Mouse (Mus musculus) kidney, embryonic 16.5 days (tissue): ENCODE measurements around the gene 2010300C02Rik. TPM values are rescaled to one million over a fixed set of nuclear protein-coding genes. Genes with fewer than 3 reads are reported as not detected.

Source experiments
- ATAC-seq: fragments of 200-750 bp; cut with Nextera tagmentation; 2 replicates; pipeline ENCODE4 v1.8.0; 2017; ENCODE audit warnings: moderate TSS enrichment; ENCODE audit not compliant: low FRiP score, low TSS enrichment
- H3K27ac ChIP-seq: fragments of 300-500 bp; sonication (generic); 2 replicates; pipeline ENCODE4 v1.5.1; 2014; ENCODE audit warnings: low read length
- H3K27me3 ChIP-seq: fragments of 300-500 bp; sonication (generic); 2 replicates; pipeline ENCODE4 v1.6.1; 2014; ENCODE audit warnings: low read length, control low read depth, mixed read lengths; ENCODE audit not compliant: insufficient read depth
- H3K36me3 ChIP-seq: fragments of 300-500 bp; sonication (generic); 2 replicates; pipeline ENCODE4 v1.6.1; 2014; ENCODE audit warnings: low read length, control low read depth, mixed read lengths; ENCODE audit not compliant: insufficient read depth
- H3K4me1 ChIP-seq: fragments of 300-500 bp; sonication (generic); 2 replicates; pipeline ENCODE4 v1.6.1; 2014; ENCODE audit warnings: low read length, control low read depth, mixed read lengths; ENCODE audit not compliant: insufficient read depth
- H3K4me2 ChIP-seq: fragments of 300-500 bp; sonication (generic); replicated peaks from 2 replicates; pipeline ENCODE4 v1.6.1; 2014; ENCODE audit warnings: low read depth, low read length
- H3K4me3 ChIP-seq: fragments of 300-500 bp; sonication (generic); 2 replicates; pipeline ENCODE4 v1.5.1; 2014; ENCODE audit warnings: mild to moderate bottlenecking, low read length
- H3K9ac ChIP-seq: fragments of 300-500 bp; sonication (generic); replicated peaks from 2 replicates; pipeline ENCODE4 v1.6.1; 2014; ENCODE audit warnings: low read length
- H3K9me3 ChIP-seq: fragments of 300-500 bp; sonication (generic); 2 replicates; pipeline ENCODE4 v1.6.1; 2016; ENCODE audit warnings: low read length, control low read depth
- WGBS: fragments of 180-500 bp; shearing (Covaris S2); extraction: QIAGEN DNeasy Blood & Tissue Kit; methylation state at CpG from one replicate; pipeline ENCODE4 v1.1.7; 2014; 5-methylcytosine and 5-hydroxymethylcytosine counted together
- polyA plus RNA-seq: library from polyadenylated mRNA; unstranded; fragments of >200 nt; fragmentation: Nextera tagmentation; extraction: Ambion mirVana; gene quantifications from 2 replicates; pipeline ENCODE4 v1.2.1, GENCODE M21; 2015

2010300C02Rik gene
- 2.4 and 2.6 TPM in 2 replicates for polyA plus RNA-seq

DNA sequence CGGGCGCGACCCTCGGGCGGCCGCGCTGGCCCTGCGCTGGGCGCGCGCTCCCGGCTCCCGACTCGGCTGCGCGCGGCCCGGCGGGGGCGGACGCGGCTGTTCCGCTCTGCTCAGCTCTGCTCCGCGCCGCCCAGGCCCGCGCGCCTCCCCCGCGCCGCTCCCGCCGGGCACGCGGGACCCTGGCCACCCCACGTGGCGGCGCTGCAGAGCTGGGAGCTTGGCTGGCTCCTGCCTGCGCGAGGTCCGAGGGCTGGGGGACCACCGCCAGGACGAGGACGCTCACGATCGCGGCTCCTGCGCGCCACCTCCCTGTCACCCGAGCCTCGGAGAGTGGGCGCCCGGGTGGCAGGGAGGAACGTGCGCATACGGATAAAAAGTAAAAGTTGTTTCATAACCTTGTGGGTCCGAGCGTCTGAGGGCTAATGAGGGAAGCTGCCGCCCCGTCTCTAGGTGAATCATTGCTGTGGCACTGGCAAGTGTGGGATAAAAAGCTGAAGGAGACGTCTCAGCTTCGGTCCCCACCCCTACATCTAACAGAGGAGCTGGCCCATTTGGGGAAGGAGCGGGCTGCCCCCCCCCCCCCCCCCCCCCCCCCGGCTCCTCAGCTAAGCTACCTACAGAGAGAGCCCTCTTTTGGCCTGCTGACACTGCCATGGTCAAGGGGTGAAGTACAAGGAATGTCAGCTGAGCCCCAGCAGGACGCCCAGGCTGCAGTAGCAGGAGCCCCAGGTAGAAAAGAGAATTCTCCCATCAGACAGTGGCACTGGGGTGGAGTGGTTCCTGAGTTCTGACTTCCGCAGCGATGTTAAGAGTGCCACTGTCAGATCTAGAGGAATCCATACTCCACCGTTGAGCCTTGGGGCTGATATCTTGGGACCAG is at the start of gene 2010300C02Rik:
Gene 2010300C02Rik (minus strand): TSS at position 325 of the 880 bp plus-strand sequence.
- H3K4me2 ChIP-seq = peak within 1 kb of the TSS; percentile 94
- peak within 1 kb of the TSS; percentile 62 for H3K4me3 ChIP-seq
- peak within 1 kb of the TSS; percentile 68 for H3K9ac ChIP-seq
- H3K4me1 ChIP-seq = peaks cover 10% of the 10 kb centered on the region; the same call in 1 of the 2 replicates
- no peaks in the 10 kb centered on the region for H3K36me3 ChIP-seq
- peaks cover 18% of the 10 kb centered on the region; the same call in 1 of the 2 replicates for H3K27me3 ChIP-seq
- WGBS = 1% methylated on average over 45 of the region's 69 CpGs
- ATAC-seq = peak; percentile 92
- H3K27ac ChIP-seq = 0 out of 2 replicates have a peak within 1 kb of the TSS, but pooled peaks have one; percentile 34
- no peaks in the 10 kb centered on the region for H3K9me3 ChIP-seq

DNA sequence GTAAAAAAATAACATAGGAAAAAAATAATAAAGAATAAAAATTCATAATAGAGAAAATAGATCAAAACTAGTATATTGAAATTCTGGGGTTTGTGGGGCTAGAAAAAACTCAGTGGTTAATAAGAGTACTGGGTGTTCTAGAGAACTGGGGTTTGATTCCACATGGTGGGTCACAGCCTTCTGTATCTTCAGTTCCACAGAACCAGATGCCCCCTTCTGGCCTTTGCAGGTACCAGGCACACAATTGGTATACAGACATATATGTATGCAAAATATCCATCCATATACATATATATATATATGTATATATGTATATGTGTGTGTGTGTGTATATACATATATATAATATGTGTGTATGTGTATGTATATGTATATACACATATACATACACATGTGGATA is 39.5 kb upstream of the 2010300C02Rik start:
- no peaks in the 10 kb centered on the region for H3K36me3 ChIP-seq
- H3K4me1 ChIP-seq = no peaks in the 10 kb centered on the region
- ATAC-seq = no peak
- H3K27ac ChIP-seq = no peak overlapping the region
- H3K9me3 ChIP-seq = no peaks in the 10 kb centered on the region
- no peaks in the 10 kb centered on the region for H3K27me3 ChIP-seq
- no peak overlapping the region for H3K9ac ChIP-seq
- no peak overlapping the region for H3K4me2 ChIP-seq
- no peak overlapping the region for H3K4me3 ChIP-seq

DNA sequence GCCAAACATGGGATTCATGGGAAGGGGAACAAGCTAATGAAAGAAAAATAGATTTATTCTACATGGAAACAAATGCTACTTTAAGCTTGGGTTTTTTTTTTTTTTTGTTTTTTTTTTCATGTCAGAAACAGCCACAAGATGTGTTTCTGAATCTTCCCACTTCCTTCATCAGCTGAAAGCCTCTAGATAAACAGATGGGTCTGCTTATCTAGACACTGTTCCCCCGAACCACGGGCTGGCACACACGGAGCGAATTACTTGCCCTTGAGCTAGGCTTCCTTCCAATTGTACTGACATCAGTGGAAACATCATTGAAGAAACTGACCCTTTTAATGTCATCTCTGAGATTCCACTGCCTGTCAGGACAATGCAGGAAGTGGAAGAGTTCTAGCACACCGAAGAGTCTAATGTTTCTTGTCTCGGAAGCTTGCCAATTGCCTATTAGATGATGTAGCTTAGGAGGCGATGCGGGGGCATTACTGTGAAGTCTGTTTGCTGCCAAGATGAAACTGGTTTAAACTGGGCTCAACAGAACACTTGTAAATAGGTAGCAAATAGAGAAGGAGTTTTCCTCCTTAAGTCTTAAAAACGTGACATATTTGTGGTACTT is 24.9 kb upstream of the 2010300C02Rik start:
- no peaks in the 10 kb centered on the region for H3K27me3 ChIP-seq
- 84% methylated on average over 9 of the region's 9 CpGs for WGBS
- no peak for ATAC-seq

DNA sequence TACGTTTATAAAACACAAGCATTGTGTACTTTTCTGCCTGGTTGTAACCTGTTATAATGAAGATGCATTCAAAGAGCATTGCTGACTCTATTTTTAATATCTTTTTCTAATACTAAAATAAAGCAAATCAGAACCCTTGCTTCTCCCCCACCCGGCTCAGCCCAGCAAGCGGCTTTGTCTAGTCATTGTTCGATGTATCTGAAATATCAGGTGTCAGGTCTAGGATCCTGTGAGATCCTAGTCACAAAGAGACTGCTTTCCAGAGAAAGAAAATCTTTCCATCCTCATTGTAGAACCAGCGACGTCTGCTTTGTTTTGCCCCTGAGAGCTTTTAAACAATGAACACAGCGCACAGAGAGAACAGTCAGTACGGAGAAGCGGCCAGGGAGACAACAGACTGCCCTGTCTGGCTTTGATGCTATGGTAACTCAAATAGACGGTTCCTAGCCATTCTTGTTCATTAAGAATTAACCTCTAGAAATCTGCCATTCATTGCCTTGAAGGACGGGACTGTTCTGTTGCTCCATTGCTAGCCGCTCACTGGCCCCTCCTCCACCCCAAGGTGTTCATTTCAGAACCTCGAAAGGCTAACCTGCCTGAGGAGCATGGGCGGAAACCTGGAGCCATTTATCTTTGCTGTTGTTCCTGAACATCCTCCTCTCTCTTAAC is 22.9 kb upstream of the 2010300C02Rik start:
- Histone ChIP-seq H3K4me2 (no peak overlapping the region), H3K36me3 (no peaks in the 10 kb centered on the region), H3K4me3 (no peak overlapping the region), H3K9ac (no peak overlapping the region), H3K4me1 (no peaks in the 10 kb centered on the region), H3K9me3 (no peaks in the 10 kb centered on the region), H3K27ac (no peak overlapping the region), H3K27me3 (no peaks in the 10 kb centered on the region)
- ATAC-seq = no peak
- 65% methylated on average over 14 of the region's 14 CpGs for WGBS

More for the DNA sequence above, 24.9 kb upstream of the 2010300C02Rik start:
- no peak overlapping the region for H3K4me2 ChIP-seq
- H3K27ac ChIP-seq = no peak overlapping the region
- no peaks in the 10 kb centered on the region for H3K9me3 ChIP-seq
- no peaks in the 10 kb centered on the region for H3K4me1 ChIP-seq
- H3K36me3 ChIP-seq = no peaks in the 10 kb centered on the region
- no peak overlapping the region for H3K9ac ChIP-seq
- no peak overlapping the region for H3K4me3 ChIP-seq

DNA sequence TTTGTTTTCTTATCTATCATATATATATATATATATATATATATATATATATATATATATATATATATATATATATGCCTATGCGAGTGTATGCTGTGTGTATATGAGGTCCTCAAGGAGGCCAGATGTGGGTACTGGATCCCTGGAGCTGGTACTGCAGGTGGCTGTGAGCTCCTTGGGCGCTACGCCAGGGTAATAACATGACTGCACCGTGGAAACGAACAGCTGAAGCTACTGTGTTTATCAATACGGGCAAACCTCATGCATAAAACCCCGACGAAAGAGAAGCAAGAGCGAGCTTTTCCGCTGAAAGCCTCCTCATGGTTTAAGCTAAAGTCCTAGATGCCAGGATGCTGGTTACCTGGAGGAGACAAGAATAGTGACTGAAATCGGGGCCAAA is 22.2 kb upstream of the 2010300C02Rik start:
- no peak overlapping the region for H3K4me2 ChIP-seq
- no peak overlapping the region for H3K9ac ChIP-seq
- H3K9me3 ChIP-seq = no peaks in the 10 kb centered on the region
- H3K36me3 ChIP-seq = no peaks in the 10 kb centered on the region
- H3K4me1 ChIP-seq = no peaks in the 10 kb centered on the region
- no peak overlapping the region for H3K27ac ChIP-seq
- no peak overlapping the region for H3K4me3 ChIP-seq
- ATAC-seq = no peak
- no peaks in the 10 kb centered on the region for H3K27me3 ChIP-seq
- 89% methylated on average over 11 of the region's 11 CpGs for WGBS

DNA sequence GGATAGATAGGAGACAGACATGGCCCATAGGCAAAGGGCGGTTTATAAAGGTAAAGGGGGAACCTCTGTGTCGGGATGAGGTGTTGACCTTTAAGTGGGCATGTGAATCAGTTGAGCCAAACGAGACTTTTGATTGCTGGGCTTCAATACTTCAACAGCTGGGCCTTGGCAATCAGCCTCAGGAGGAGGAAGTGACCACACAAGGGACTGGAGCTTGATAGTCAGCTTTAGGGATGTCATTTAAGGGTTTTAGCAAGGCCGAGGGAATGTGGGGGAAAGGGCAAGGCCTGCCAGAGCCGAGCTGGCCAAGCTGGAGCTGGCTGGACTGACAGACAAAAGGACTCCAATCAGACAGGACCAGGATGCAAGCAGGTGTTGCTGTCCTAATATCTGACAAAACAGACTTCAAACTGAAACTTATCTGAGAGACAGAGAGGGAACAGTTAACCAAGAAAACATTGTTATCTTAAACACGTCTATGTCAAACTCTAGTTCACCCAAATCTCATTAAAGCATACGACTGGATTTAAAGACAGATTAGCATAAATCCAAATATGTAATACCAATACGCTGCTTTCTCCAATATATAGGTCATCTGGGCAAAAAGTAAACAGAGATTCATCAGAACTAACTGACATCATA is 20.4 kb upstream of the 2010300C02Rik start:
- Histone ChIP-seq H3K9ac (no peak overlapping the region), H3K4me1 (no peaks in the 10 kb centered on the region), H3K4me3 (no peak overlapping the region), H3K27ac (no peak overlapping the region), H3K27me3 (no peaks in the 10 kb centered on the region), H3K9me3 (no peaks in the 10 kb centered on the region), H3K36me3 (no peaks in the 10 kb centered on the region), H3K4me2 (no peak overlapping the region)
- WGBS = 59% methylated on average over 8 of the region's 8 CpGs
- no peak for ATAC-seq

DNA sequence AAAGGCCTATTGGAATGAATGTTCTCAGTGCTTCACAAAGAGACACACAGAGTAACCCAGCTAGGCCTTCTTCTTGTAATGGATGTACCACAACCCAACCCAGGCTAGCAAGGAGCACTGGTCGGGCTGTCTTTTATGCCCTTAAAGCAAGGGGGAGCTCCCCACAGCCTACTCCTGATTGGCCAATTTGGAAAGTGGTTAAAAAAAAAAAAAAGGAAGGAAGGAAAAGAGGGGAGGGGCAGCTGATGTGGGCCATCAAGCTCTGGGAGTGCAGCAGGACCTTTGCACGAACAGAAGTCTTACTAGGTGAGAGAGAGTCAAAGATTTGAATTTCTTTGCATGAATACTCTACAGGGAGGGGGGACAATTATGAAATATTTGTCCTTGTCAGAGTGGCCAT is 19.0 kb upstream of the 2010300C02Rik start:
- ATAC-seq = no peak
- WGBS = 65% methylated on average over 2 of the region's 2 CpGs
- no peaks in the 10 kb centered on the region for H3K4me1 ChIP-seq
- H3K27me3 ChIP-seq = no peaks in the 10 kb centered on the region
- no peak overlapping the region for H3K4me2 ChIP-seq
- H3K4me3 ChIP-seq = no peak overlapping the region
- H3K9ac ChIP-seq = no peak overlapping the region
- no peak overlapping the region for H3K27ac ChIP-seq
- H3K36me3 ChIP-seq = no peaks in the 10 kb centered on the region
- H3K9me3 ChIP-seq = no peaks in the 10 kb centered on the region

DNA sequence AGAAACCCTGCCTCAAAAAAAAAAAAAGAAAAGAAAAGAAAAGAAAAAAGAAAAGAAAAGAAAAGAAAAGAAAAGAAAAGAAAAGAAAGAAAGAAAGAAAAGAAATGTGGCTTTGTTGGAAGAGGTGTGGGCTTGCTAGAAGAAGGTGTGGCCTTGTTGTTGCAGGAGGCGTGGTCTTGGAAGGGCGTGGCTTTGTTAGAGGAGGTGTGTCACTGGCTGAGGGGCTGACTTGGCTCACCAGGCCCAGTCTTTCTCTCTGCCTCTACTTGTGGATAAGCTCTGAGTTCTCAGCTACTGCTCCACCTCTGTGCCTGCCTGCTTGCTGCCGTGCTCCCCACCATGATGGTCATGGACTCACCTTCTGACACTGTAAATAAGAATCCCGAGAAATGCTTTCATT is 17.2 kb upstream of the 2010300C02Rik start:
- Histone ChIP-seq H3K9ac (no peak overlapping the region), H3K27ac (no peak overlapping the region), H3K36me3 (no peaks in the 10 kb centered on the region), H3K4me2 (no peak overlapping the region), H3K9me3 (no peaks in the 10 kb centered on the region), H3K4me3 (no peak overlapping the region), H3K27me3 (no peaks in the 10 kb centered on the region), H3K4me1 (no peaks in the 10 kb centered on the region)
- 70% methylated on average over 4 of the region's 4 CpGs for WGBS
- ATAC-seq = no peak

DNA sequence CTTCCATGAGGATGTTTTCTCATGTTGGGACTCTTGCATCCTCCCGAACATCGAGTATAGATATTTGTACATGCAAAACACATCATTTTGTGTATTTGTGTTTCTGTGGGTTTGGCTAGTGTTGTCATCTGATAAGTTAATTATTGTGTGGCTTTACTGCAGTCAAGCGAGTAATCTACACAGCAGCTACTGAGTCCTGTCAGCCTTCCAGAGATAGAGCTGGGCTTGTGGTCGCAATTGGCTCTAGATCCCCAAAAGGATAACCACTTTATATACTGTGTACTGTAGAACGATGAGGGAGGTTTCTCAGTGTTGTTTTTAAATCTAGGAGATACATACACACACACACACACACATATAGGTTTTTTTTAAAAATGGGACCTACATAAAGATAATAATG is 16.0 kb upstream of the 2010300C02Rik start:
- Histone ChIP-seq H3K4me2 (no peak overlapping the region), H3K9ac (no peak overlapping the region), H3K4me1 (no peaks in the 10 kb centered on the region), H3K27me3 (no peaks in the 10 kb centered on the region), H3K4me3 (no peak overlapping the region), H3K27ac (no peak overlapping the region), H3K36me3 (no peaks in the 10 kb centered on the region), H3K9me3 (no peaks in the 10 kb centered on the region)
- 91% methylated on average over 5 of the region's 5 CpGs for WGBS
- ATAC-seq = no peak
